Comparison of ENCODE assay signal across 12 mouse cellular contexts in the genomic region with DNA sequence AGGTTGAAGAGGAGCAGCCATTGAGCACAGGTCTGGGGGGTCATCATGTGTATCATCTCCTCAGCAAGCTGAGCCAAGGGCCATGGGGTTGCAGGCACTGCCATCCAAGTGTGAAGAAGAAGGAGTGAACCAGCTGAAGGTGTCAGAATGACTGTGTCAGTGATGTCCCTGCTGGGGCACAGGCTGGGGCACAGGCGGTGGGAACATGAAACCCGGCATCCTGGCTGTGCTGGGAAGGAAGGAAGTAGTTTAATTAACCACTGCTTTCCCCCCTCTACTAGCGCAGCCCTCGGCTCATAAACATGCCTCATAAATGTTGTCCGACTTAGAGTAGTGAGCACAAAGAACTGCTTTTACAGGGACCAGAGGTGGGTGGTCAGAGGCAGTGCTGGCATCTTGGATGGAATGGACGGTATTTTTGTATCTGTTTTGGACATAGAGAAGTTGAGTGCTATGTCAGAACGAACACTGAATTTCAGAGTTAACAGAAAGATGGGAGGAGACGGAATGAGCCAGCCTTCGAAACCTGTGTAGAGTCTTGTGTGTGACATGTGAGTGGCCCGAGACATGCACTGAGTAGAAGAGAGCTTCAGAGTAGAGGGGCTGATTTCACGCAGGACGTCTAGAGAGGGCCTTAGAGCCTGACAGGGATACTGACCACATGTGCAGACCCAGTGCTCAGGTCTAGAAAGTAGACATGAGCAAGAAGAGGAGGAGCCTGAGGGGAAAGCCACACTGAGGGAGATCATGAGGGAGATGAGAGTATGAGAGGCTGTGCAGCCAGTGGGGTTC. TPM values are rescaled to one million over a fixed set of nuclear protein-coding genes. Genes with fewer than 3 reads are reported as not detected.
A peak's percentile ranks its signal among the peaks of the same experiment; 100 is the strongest.
DNase-seq lines count a peak whose midpoint lies in the region; ATAC-seq and TF ChIP-seq lines count a peak whose summit lies in the region.
"Had no signal": no experiment of that assay in that cellular context is flagged by ENCODE, and none has a peak within 500 bp of the region (broad histone marks: within the 10 kb centered on the region; RNA-seq: fewer than 3 reads in every experiment).

No protein-coding gene starts in this region.

- WGBS in hindbrain, embryonic 13.5 days: 72% methylated on average over 12 of the region's 12 CpGs
- WGBS in hindbrain, postnatal 0 days: 77% methylated on average over 12 of the region's 12 CpGs
- WGBS in lung, postnatal 0 days: 65% methylated on average over 12 of the region's 12 CpGs
- WGBS in intestine, embryonic 16.5 days: 64% methylated on average over 12 of the region's 12 CpGs
- 55% methylated on average over 12 of the region's 12 CpGs for WGBS in liver, postnatal 0 days (ENCODE audit: insufficient replicate concordance)

- H3K4me2 ChIP-seq in hindbrain, embryonic 13.5 days: no peak overlapping the region
- H3K4me2 ChIP-seq in hindbrain, postnatal 0 days (ENCODE audit: low read depth, low read length): no peak overlapping the region
- no peak overlapping the region for H3K4me2 ChIP-seq in lung, postnatal 0 days (replicated peaks; ENCODE audit: low read depth, low read length)
- H3K4me2 ChIP-seq in intestine, embryonic 16.5 days (ENCODE audit: low read depth, low read length): no peak overlapping the region
- H3K4me2 ChIP-seq in liver, postnatal 0 days (ENCODE audit: low read depth, low read length): no peak overlapping the region
- H3K4me2 ChIP-seq: stomach, embryonic 15.5 days had no signal

- peak; percentile 47; the same call in 1 of the 2 replicates for ATAC-seq in hindbrain, embryonic 13.5 days (ENCODE audit: low FRiP score)
- ATAC-seq in hindbrain, postnatal 0 days: no peak
- ATAC-seq in lung, postnatal 0 days: no peak
- no peak for ATAC-seq in intestine, embryonic 16.5 days
- 0 out of 2 replicates have a peak, but pooled peaks have one; percentile 2 for ATAC-seq in liver, postnatal 0 days

- H3K27me3 ChIP-seq in hindbrain, embryonic 13.5 days: no peaks in the 10 kb centered on the region
- no peaks in the 10 kb centered on the region for H3K27me3 ChIP-seq in hindbrain, postnatal 0 days (ENCODE audit: insufficient read depth, low read length)
- H3K27me3 ChIP-seq in lung, postnatal 0 days (replicated peaks; ENCODE audit: insufficient read depth, low read length): no peaks in the 10 kb centered on the region
- no peaks in the 10 kb centered on the region for H3K27me3 ChIP-seq in intestine, embryonic 16.5 days (replicated peaks; ENCODE audit: control insufficient read depth, insufficient read depth, low read length)
- no peaks in the 10 kb centered on the region for H3K27me3 ChIP-seq in liver, postnatal 0 days (ENCODE audit: insufficient read depth, low read length)
- H3K27me3 ChIP-seq: CH12.LX; stomach, embryonic 15.5 days had no signal

- 0 out of 2 replicates have a peak overlapping the region, but pooled peaks have one; percentile 12 for H3K27ac ChIP-seq in hindbrain, embryonic 13.5 days
- no peak overlapping the region for H3K27ac ChIP-seq in hindbrain, postnatal 0 days
- H3K27ac ChIP-seq in lung, postnatal 0 days (ENCODE audit: low read length): peak overlapping the region; percentile 65; the same call in 1 of the 2 replicates
- peak overlapping the region; percentile 5; the same call in 1 of the 2 replicates for H3K27ac ChIP-seq in intestine, embryonic 16.5 days (ENCODE audit: low read length)
- H3K27ac ChIP-seq in liver, postnatal 0 days (ENCODE audit: low read depth): no peak overlapping the region
- H3K27ac ChIP-seq: heart, adult 2 months had no signal

- no peak for TF ChIP-seq CTCF in hindbrain, postnatal 0 days (IDR thresholded peaks at IDR 0.05; ENCODE audit: low read depth)
- no peak for TF ChIP-seq CTCF in lung, postnatal 0 days (IDR thresholded peaks at IDR 0.05)
- no peak for TF ChIP-seq CTCF in liver, postnatal 0 days (IDR thresholded peaks at IDR 0.05; ENCODE audit: low read depth)

- peaks cover 22% of the 10 kb centered on the region for H3K36me3 ChIP-seq in hindbrain, embryonic 13.5 days
- H3K36me3 ChIP-seq in hindbrain, postnatal 0 days (ENCODE audit: insufficient read depth, low read length): peaks cover 12% of the 10 kb centered on the region; the same call in 1 of the 2 replicates
- no peaks in the 10 kb centered on the region for H3K36me3 ChIP-seq in lung, postnatal 0 days (ENCODE audit: insufficient read depth, low read length)
- H3K36me3 ChIP-seq in intestine, embryonic 16.5 days (ENCODE audit: control insufficient read depth, insufficient read depth, low read length): peaks cover 5% of the 10 kb centered on the region; the same call in 1 of the 2 replicates
- H3K36me3 ChIP-seq in liver, postnatal 0 days (replicated peaks; ENCODE audit: insufficient read depth, low read length): peaks cover 7% of the 10 kb centered on the region; the same call in 1 of the 2 replicates

- 0 out of 2 replicates have a peak overlapping the region, but pooled peaks have one; percentile 13 for H3K9ac ChIP-seq in hindbrain, embryonic 13.5 days
- no peak overlapping the region for H3K9ac ChIP-seq in hindbrain, postnatal 0 days (replicated peaks; ENCODE audit: low read length)
- H3K9ac ChIP-seq in lung, postnatal 0 days (replicated peaks; ENCODE audit: low read depth): no peak overlapping the region
- H3K9ac ChIP-seq in intestine, embryonic 16.5 days (ENCODE audit: low read depth, low read length): 0 out of 2 replicates have a peak overlapping the region, but pooled peaks have one; percentile 45
- no peak overlapping the region for H3K9ac ChIP-seq in liver, postnatal 0 days (replicated peaks)
- H3K9ac ChIP-seq: stomach, embryonic 15.5 days had no signal

- no peak for DNase-seq in hindbrain, postnatal 0 days (ENCODE audit: low spot score)
- no peak for DNase-seq in lung, postnatal 0 days (ENCODE audit: low spot score)
- DNase-seq in lung, postnatal 14 days: no peak
- no peak for DNase-seq in liver, postnatal 0 days
- no peak for DNase-seq in thymus, postnatal 36 days
- DNase-seq in cerebellum, adult 9-10 months: no peak

- H3K4me3 ChIP-seq in hindbrain, embryonic 13.5 days: no peak overlapping the region
- H3K4me3 ChIP-seq in hindbrain, postnatal 0 days (ENCODE audit: low read length): no peak overlapping the region
- H3K4me3 ChIP-seq in lung, postnatal 0 days (ENCODE audit: low read depth, low read length): no peak overlapping the region
- no peak overlapping the region for H3K4me3 ChIP-seq in intestine, embryonic 16.5 days (ENCODE audit: low read length)
- H3K4me3 ChIP-seq in liver, postnatal 0 days (ENCODE audit: low read depth, low read length): no peak overlapping the region
- H3K4me3 ChIP-seq: heart, adult 2 months; stomach, embryonic 15.5 days had no signal

- no peak for TF ChIP-seq EP300 in lung, postnatal 0 days (IDR thresholded peaks at IDR 0.05)
- TF ChIP-seq EP300 in liver, postnatal 0 days (IDR thresholded peaks at IDR 0.05; ENCODE audit: low read depth): no peak

- no peaks in the 10 kb centered on the region for H3K9me3 ChIP-seq in hindbrain, embryonic 13.5 days
- H3K9me3 ChIP-seq in hindbrain, postnatal 0 days (ENCODE audit: low read length): no peaks in the 10 kb centered on the region
- H3K9me3 ChIP-seq in lung, postnatal 0 days (ENCODE audit: low read length): no peaks in the 10 kb centered on the region
- H3K9me3 ChIP-seq in intestine, embryonic 16.5 days (ENCODE audit: control insufficient read depth, low read length): no peaks in the 10 kb centered on the region
- no peaks in the 10 kb centered on the region for H3K9me3 ChIP-seq in liver, postnatal 0 days (ENCODE audit: low read length)
- H3K9me3 ChIP-seq: stomach, embryonic 15.5 days had no signal

- H3K4me1 ChIP-seq in hindbrain, embryonic 13.5 days (replicated peaks): peaks cover 47% of the 10 kb centered on the region
- H3K4me1 ChIP-seq in hindbrain, postnatal 0 days (ENCODE audit: insufficient read depth, low read length): peaks cover 13% of the 10 kb centered on the region
- H3K4me1 ChIP-seq in lung, postnatal 0 days (ENCODE audit: insufficient read depth, low read depth, low read length): peaks cover 30% of the 10 kb centered on the region
- H3K4me1 ChIP-seq in intestine, embryonic 16.5 days (ENCODE audit: control insufficient read depth, insufficient read depth, low read length): peaks cover 55% of the 10 kb centered on the region
- H3K4me1 ChIP-seq in liver, postnatal 0 days (ENCODE audit: insufficient read depth): peaks cover 7% of the 10 kb centered on the region

RNA-seq across cellular contexts. Expression of gene Ryk, which starts 31.4 kb away (rescaled TPM):
- polyA plus RNA-seq in hindbrain, embryonic 13.5 days (2015; fragmentation: Nextera tagmentation; extraction: Ambion mirVana): 10.9 and 11.0 TPM in 2 replicates
- total RNA-seq in hindbrain, postnatal 0 days (2014; rRNA removed): 41.4 and 47.7 TPM in 2 replicates
- polyA plus RNA-seq in hindbrain, postnatal 0 days (2015; fragmentation: Nextera tagmentation; extraction: Ambion mirVana): 9.3 and 10.2 TPM in 2 replicates
- polyA plus RNA-seq in lung, postnatal 0 days (2015; fragmentation: Nextera tagmentation; extraction: Ambion mirVana): 23.2 and 23.9 TPM in 2 replicates
- polyA plus RNA-seq in intestine, embryonic 16.5 days (2015; fragmentation: Nextera tagmentation; extraction: Ambion mirVana): 13.5 and 14.4 TPM in 2 replicates
- polyA plus RNA-seq in liver, postnatal 0 days (2015; fragmentation: Nextera tagmentation; extraction: Ambion mirVana): 4.7 and 8.2 TPM in 2 replicates
- total RNA-seq: neutrophil, adult 5-6 weeks had no signal

Comparison
In these comparisons a context has a peak if more than half of its experiments do, and no peak if none do; other contexts are left out.
1. ATAC-seq: peak in hindbrain, embryonic 13.5 days (single experiment) and liver, postnatal 0 days (single experiment); none in hindbrain, postnatal 0 days (single experiment), lung, postnatal 0 days (single experiment) and intestine, embryonic 16.5 days (single experiment).
2. H3K27ac ChIP-seq: peak in hindbrain, embryonic 13.5 days (single experiment), lung, postnatal 0 days (single experiment) and intestine, embryonic 16.5 days (single experiment); none in hindbrain, postnatal 0 days (single experiment) and liver, postnatal 0 days (single experiment).
3. H3K9ac ChIP-seq: peak in hindbrain, embryonic 13.5 days (single experiment) and intestine, embryonic 16.5 days (single experiment); none in hindbrain, postnatal 0 days (single experiment), lung, postnatal 0 days (single experiment) and liver, postnatal 0 days (single experiment).